Mouse (Mus musculus) cerebellum, adult 8-10 months (tissue): ENCODE measurements at regions not wholly inside any gene's neighbourhood (a gene's known extent, or its start where the extent isn't known, plus 50 kb on each side); places are given as distances from the start of the nearest gene placed in this dataset.
A peak's percentile ranks its signal among the peaks of the same experiment; 100 is the strongest.

Source experiments
- DNase-seq: peaks from one replicate; pipeline ENCODE4 v3.0.0; 2022

DNA sequence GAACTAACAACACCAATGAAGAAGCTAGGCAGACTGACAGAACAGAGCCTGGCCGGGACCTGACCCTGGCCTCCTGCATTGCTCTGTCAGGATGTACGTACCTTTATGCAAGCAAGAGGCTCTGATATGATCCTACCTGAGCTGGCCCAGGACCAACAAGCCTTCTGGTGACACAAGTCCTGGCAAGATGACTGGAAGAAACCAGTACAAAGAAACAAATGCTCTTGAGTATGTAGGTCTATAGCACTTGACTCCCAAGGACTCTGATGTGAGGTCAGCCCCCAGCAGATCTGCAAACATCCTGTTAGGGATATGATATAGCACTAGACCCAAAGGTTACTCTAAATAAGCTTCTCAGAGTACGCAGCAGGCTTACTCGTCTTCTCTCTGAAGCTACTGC is 144.7 kb upstream of the Dyrk2 start:
- no peak for DNase-seq

DNA sequence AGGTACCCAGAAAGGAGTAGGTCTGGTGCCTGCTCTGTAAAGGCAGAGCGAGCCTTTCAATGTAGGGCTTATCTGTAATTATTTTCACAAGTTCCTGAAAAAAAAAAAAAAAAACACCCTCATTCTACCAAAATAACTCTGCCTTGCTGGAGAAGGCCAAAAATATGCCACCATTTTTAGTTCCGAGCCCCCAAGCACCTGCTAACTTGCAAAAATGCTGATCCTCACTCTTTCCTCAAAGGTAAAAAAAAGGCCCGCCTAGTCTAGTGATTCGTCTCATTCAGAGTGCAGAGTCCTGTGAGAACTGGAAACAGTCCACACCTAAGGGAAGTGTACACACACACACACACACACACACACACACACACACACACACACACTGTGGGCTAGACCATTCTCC is 143.7 kb upstream of the Dyrk2 start:
- no peak for DNase-seq

DNA sequence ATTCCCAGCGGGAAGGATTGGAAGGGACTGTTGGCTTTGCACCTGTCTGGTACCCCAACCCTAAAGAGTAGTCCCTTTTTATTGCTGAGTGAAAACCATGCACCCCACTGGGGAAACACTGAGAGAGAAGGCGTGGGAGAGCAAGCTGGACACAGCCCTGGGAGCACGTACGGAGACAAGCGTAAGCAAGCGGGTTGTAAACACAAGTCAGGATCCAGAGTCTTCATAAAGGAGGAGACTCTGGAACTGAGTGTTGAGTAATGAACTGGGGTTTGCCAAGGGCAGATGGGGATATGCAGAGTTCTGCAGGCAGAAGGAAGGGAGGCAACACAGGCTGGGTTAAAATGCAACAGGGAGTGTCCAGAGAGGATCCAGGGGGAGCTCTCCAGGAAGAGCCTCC is 141.5 kb upstream of the Dyrk2 start:
- DNase-seq = no peak

DNA sequence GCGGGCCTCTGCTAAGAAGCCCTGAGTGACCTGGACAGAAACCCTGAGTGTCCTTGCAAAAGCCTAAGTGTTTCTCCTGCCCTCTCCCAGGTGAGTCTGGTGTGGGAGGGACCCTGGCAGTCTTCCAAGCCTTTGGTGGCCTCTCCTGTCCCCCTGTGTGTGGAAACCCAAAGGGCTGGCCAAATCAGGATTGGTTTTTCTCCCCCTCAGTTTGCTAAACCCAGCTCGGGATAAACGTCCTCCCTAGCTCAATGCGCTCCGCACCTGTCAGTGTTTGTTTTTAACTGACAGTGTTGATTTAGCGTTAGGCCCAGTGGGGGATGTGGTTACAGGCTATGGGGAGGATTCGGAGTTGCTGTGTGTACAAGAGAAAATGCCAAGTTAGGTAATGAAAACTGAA is 140.9 kb upstream of the Dyrk2 start:
- DNase-seq = no peak

DNA sequence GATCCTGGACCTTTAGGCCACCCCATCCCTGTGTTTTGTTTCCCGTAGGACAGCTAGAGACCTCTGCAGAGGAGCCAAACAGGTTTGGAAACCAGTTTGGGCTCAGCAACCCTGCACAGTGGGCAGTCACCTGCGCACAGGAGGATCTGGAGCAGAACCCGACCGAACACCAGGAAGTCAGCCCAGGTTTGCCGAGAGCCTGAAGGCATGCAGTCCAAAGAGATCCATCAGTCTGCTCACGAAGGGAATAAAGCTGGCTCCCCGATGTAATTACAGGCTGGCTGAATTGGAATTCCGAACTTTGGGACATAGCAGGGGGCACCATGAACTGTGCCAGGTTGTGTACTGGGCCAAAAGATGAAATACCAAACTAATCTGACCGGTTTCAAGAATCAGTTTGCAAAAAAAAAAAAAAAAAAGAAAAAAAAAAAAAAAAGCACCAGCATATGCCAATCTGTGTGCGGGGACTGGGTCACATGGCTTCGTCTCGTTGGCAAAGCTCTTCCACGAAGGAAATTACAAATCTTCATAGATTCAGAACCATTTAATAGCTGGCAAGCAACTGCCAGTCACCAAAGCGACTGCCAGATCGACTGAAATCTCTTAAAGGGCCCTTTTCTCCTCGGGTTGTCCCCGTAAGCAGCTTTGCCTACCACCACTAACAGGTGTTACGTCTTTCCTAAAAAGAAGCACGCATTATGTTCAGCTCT is 137.0 kb upstream of the Dyrk2 start:
- DNase-seq = peak; percentile 66

DNA sequence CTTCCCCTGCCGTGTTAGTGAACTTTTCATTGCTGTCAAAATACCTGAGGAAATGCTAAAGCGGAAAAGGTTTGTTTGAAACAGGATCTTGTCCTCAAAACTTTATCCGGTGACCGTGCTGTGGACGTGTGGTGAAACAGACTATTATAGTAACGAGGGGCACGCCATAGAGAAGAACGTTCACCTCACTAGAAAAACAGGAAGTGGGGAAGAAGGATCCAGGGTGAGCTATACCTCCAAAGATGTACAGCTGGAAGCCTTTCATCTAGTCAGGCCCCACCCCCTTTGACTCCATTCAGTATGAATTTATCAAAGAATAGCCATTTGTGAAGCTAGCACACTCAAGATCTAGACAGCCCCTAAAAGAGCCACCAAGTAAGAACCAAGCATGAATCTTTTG is 135.5 kb upstream of the Dyrk2 start:
- no peak for DNase-seq

DNA sequence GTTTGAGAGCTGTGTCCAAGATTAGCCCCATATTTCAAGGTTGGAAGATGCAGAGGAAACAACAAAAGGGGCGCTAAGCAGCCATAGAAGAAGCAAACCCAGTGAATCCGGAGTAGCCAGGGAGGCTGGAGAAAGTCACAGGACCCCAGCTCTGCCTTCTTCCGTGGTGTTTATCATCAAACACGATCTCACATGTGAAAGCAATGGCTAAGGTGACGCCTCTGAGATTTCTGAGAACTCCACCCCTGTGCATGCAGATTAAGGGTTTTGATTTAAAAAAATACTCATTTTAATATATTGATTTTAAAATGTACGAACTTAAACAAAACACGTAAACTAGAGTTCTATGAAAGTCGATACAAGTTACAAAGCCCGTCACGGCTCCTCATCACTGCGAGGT is 134.4 kb upstream of the Dyrk2 start:
- DNase-seq = no peak

DNA sequence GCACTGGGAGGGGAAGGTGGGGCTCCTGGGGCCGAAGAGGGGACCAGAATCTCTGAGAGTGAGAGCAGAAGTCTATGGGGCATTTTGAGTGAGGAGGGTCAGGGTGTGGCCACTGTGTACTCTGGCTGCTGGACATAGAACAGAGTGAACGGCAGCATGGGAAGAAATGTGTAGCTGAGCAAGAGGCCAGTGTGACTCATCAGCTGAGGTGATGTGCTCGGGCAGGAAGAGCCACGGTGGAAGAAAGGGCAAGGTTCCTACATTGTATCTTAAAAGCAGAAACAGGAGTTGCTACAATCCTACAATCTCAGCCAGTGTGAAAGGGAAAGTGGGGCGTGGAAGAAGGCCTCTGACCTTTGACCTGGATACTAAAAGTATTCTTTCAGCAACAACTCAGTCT is 133.8 kb upstream of the Dyrk2 start:
- no peak for DNase-seq

DNA sequence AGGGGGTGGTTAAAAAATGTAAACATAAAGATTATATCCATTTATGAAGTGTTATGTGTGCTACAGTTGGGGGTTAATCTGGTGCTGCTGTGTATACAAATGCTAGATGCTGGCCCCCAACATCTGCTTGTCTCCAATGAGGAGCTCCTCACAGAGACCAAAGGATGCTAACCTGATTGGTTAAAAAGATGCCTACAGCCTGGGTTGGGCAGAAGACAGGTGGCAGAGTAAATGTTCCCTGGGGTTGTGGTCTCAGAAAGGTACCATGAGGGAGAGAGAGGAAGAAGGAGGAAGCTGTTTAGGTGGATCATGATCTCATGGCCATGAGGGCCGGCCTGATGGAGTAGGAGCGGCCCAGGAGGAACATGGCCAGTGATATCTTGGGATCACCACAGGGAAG is 133.0 kb upstream of the Dyrk2 start:
- DNase-seq = no peak

DNA sequence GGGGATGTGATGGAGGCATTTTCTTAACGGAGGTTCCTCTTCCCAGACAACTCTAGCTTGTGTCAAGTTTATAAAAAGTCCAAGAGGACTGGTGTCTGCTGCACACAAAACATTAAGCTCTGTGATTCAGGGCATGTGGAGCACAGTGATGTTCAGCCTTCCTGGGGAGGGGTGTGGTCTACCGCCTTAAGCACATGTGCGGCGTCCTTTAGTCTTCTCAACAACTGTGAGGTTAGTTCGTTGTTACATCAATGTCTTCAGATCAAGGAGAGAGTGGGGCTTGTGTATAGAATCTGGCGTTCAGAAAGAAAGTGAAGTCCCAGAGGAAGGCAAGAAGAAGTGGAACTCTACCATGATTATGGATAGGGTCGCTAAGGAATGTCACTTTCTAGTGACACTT is 131.9 kb upstream of the Dyrk2 start:
- DNase-seq = no peak

DNA sequence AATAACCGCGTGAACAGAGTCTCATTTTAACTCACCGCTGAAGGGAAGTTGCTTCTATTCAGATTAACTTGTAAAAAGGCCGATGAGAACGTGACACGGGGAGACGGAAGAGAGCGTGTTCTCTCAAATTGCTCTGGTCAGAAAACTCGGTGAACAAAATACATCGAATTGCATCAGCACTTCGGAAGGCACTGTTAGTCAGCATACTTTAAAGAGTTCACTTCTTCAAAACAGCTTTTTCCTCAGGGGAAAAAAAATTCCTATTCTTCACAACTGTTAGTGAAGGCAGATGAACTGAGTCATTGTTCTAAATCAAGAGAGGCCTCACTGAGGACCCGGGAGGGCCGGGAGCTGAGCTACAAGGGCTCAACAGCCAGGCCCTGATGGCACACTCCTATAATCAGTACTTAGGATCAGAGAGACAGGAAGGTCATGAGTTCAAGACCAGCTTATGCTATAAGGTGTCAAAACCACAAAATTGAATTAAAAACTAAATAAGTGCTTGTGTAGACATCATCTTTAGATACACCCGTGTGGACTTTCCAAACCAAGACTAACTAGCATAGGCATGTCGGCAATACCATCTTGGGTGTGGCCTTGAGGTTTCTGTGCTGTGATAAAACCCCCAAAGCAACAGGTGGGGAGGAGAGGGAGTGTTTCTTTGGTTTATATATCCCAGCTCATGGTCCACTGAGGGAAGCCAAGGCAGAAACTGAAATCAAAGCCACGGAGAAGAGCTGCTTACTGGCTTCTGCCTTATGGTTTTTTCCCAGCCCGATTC is 131.2 kb upstream of the Dyrk2 start:
- no peak for DNase-seq

DNA sequence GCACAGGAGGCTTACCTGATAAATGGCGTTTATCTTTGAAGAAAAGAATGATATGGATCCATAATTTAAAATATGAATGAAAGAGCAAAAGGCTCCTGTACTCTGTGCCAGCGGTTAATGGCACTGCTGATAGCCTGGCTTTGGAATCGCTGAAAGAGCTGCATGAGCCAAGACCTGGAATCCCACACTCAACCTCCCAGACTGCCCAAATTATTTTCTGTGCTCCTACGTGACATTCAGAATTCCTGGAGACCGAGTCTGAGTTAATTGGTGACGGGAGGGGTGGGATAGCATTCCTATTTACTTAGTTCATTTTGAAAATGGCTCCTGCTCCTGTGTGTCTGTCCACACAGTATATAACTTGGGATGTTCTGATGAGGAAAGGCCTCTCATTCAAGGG is 129.0 kb upstream of the Dyrk2 start:
- DNase-seq = no peak

DNA sequence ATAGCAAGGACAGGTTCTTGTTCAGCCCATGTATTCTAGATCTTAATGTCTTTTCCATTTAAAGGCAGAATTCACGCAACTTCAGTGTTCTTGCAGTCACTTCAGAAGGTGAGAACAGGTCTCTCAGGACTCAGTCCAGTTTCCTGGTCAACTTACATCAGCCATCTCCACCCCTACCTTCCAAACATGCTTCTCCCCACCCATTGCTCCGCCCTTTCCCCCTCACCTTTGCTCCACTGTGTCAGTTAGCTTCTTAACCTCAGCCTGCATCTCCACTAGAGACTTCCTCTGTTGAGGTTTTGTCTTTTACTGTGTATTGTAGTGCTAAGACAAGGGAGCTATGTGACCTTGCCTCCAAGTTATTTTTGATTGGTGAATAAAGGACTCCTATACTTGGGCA is 127.0 kb upstream of the Dyrk2 start:
- DNase-seq = no peak

DNA sequence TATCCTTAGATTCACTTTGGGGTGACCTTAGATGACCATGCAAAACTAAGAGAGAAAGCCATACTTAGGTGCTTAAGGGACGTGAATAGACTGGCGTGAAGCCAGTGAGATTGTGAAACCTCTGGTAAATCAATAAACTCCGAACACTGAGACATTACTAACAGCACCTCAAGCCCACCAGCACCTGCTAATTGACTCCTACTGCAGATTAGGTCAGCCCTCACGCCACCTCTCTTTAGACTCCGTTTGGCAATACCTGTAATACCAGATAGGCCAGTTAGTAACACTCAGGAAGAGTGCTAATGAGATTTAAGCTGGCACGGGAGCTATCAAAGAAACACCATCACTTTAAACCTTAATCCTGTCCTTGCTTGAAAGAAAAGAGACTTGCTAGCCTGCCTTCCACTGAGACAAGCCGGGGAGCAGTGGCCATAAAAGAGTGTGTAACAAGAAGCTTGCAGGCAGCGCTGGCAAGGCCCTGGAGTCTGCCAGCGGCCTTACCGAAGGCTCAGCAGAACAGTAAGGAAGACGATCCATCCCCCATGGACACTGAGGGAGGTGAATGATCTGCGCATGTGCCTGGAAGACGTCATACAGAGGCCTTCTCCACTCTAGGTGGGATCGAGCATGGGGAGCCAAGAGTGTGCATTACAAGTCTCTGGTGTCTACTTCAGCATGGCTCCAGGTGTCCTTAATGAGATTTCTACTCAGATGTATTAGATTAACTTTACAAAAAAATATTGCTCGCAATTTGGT is 124.0 kb upstream of the Dyrk2 start:
- no peak for DNase-seq

DNA sequence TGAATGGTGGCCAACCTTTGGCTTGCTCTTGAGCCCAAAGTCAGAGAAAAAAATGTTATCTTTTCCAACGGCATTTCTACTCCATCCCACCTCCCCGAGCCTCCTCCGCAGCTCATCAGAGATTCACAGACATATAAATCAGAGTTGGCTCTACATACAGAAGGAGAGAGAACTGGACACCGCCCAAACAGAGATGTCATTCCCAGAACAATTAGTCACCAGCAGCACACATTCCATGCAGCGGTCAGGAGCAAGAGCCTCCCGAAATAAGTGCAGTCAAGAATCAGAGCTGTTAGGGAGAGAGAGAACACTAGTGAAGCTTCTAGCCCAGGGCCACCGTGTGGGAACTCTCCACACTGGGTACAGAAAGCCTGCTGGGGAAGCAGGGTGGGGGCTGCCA is 121.2 kb upstream of the Dyrk2 start:
- no peak for DNase-seq

DNA sequence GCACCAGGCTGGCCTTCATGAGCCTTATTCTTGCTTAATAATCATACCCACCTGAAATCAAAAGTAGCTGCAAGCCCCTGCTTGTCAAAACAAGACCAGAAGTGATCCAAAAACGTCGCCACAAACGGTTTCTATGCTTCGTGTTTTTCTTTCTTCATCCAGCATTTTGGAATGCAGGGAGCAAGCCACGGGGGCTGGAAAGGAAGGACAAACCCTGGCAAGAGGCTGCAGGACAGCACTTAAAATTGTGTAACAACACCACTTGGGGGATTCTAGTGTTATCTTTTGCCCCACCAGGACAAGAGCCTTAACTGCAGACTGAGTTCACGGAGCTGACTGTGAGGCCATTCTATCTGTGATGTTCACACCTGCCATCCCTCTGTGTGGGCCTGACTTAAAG is 120.5 kb upstream of the Dyrk2 start:
- DNase-seq = no peak

DNA sequence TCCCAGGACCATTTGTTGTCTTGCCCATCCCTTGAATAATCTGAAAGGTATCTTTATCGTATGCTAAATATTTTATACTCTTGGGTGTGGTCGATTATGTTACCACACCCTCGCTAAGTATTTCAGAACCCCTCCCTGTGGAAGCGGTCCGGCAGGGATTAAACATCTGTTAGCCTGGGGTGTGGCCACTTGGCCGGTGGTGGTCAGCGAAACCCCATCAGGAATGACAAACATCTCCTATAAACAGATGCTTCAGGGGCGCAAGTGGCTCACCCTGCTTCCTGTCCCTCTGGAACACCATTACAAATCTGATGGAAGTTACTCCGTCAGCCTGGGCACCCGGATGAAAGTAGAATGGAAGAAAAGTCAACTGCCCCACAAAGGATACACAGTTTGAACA is 119.8 kb upstream of the Dyrk2 start:
- DNase-seq = no peak

DNA sequence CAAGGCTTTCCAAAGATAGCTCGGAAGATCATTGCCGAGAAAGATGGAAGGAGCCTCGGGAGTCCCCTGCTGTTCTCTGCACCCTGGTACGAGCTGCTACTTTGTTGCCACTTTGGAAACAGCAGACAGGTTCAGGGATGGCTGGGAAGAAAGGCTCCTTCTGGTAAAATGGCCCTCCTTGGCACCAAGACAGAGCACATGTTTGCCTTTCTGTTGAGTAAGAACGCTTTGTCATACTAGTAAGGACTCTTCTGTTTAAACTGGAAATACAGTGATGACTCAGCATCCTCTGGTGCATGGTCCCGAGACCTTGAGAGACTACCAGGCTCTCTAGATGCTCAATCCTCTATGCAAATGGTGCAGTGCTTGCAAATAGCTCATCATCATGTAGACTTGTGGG is 118.2 kb upstream of the Dyrk2 start:
- no peak for DNase-seq

DNA sequence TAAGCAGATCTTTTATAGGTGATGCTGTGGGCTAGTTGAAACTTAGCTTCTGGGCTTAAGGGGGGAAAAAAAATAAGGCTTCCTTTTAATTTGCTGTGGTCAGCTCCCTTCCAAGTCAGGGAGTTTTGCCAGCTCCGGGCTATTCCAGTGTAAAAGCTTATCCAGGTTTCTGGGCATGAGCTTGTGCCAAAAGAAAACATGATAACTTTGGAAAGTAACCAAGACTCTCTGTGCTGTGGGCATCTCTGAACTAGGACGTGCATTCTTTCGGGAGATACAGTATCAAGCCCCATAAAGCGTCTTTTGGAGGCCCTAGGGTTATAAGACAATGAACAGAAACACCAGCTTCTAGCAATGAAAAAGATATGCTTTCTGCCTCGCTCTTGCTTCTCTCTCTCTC is 114.6 kb upstream of the Dyrk2 start:
- DNase-seq = no peak

DNA sequence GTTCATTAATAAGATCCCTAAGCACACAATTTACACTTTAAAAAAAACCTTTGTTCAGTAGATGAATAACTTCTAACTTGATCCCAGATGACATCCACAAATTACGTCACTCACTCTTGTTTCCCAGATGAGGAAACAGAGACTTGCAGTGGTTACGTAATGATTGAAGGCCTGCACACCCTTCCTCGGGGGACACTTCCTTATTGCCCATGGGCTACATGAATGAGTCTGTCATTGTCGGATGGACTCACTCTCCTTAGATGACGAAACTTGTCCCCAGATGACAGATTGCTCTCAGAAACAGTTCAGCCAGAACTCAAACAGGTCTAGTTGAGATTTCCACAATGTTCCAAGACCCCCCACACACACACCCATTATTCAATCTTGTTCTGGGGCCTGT is 111.4 kb upstream of the Dyrk2 start:
- no peak for DNase-seq

DNA sequence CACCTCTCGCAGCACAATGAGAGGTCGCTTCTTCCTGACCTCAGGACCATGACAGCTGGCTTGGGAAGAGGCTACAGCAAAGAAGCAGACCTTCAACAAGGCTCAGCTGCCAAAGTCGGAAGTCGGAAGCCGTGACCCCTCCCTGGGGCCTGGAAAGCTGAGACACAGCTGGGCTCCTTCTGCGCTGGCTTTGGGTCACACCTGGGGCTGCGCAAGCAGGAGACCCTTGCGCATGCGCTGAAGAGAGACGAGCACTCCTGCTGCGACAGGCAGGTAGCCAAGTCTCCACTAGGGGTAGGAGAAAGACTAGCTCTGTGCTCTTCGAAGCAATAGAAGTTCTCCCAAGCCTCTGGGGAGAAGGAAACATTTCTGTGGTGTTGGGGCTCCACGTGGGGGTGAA is 109.3 kb upstream of the Dyrk2 start:
- no peak for DNase-seq

DNA sequence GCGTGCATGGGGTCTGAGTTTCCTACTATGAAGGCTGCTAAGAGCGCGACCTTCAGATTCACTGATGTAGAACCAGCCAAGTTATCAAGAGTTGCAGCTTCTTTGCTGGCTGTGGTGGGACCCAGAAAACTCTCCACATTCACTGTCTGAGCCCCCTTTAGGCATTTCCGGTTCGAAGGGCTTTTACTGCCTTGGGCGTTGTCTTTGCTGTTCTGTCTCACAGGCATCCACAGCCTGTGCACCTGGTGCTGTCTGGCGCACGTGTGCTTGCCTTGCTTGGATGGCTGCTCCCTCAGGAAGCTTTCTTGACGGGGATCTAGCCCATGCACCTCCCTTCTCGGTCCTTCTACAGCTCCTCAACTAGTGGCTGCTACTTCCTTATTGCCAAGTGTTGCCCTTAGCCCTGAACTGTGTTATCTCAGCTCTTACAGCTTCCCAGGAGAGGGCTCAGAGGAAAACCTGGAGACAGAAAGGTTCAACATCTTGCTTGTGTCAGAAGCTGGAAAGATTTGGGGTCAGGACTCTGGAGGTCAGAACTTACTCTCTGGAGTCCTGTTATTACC is 108.3 kb upstream of the Dyrk2 start:
- no peak for DNase-seq

DNA sequence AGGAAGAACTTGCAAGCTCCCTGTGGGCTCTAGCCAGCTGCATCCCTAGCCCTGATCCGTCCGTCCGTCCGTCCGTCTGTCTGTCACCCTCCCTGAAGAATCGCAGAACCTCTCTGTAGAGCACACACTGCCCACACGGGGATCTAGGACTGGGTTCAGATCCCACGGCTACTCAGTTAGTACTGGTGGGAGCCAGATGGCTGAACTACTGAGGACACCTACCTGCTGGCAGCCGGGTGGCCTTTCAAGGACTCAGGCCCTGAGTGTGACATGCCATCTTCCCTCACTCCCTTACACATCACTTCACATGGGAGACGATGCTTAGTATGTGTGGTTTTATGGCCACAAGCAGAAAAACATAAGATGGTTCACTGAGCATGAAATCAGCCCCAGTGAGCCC is 106.4 kb upstream of the Dyrk2 start:
- no peak for DNase-seq

DNA sequence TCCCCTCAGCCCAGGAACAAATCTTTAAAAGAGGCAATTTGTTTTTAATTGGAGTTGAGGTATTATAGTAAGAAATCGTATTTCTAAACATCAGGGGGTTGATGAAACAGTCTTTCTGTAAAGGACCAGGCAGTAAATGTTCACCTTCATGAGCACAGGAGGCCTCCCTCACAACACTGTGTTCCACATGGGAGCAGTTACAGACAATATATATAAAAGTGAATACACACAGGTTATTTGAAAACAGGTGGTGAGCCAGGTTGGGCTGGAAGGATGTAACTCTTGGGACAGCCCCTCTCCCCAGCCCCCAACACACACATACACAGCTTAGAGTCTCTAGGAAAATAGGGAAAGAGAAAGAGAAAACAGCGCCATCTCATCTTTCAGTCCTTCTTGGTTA is 105.8 kb upstream of the Dyrk2 start:
- no peak for DNase-seq
